Mouse (Mus musculus): ENCODE data around the gene Mrps27.

GRCm38 (mm10) chr13:99433068-99434008 is 88.8 kb downstream of the Mrps27 start:
- no peak for TF ChIP-seq CTCF (IDR thresholded peaks at IDR 0.05; ENCODE audit: control insufficient read depth, insufficient read depth, low read length)
- TF ChIP-seq POLR2A (IDR thresholded peaks at IDR 0.05; ENCODE audit: borderline replicate concordance, control insufficient read depth, low read depth, low read length) = no peak

All from bone marrow, adult 2 months (tissue).